Mouse (Mus musculus) megakaryocyte, embryonic 14.5 days (primary cell): ENCODE results near the gene Olfr224.

Experiments
- FLI1 ChIP-seq: IDR thresholded peaks from 2 replicates; pipeline ENCODE4 v1.6.1; 2012; ENCODE audit warnings: low read length, inconsistent platforms, mixed read lengths
- GATA1 ChIP-seq: IDR thresholded peaks from 3 replicates; pipeline ENCODE4 v1.6.1; 2012; ENCODE audit warnings: mixed read lengths, low read length, inconsistent platforms, borderline replicate concordance

- no peak for TF ChIP-seq GATA1
- no peak for TF ChIP-seq FLI1
Measured at GRCm38 (mm10) chr11:58602800-58603560, 32.6 kb upstream of the Olfr224 start.
